Mouse (Mus musculus): ENCODE measurements at regions not wholly inside any gene's neighbourhood (a gene's known extent, or its start where the extent isn't known, plus 50 kb on each side); places are given as distances from the start of the nearest gene placed in this dataset.
"Not testable (repeated sequence)": the region's sequence is repeated elsewhere in the genome, so short reads cannot be mapped to it uniquely, and the experiment has no call there.

- peak; percentile 73 for DNase-seq
Measured at GRCm38 (mm10) chr16:30193294-30194261, 73.7 kb downstream of the Cpn2 start.

GRCm38 (mm10) chr16:30194836-30195235 is 72.5 kb downstream of the Cpn2 start:
- DNase-seq: no peak

GRCm38 (mm10) chr16:30195859-30196258 is 71.4 kb downstream of the Cpn2 start:
- DNase-seq: not testable (repeated sequence)

GRCm38 (mm10) chr16:30197351-30197750 is 69.9 kb downstream of the Cpn2 start:
- DNase-seq: peak; percentile 54

- DNase-seq: peak; percentile 53
Measured at GRCm38 (mm10) chr16:30199836-30200235, 67.5 kb downstream of the Cpn2 start.

- peak; percentile 56 for DNase-seq
Measured at GRCm38 (mm10) chr16:30204144-30204543, 63.2 kb downstream of the Cpn2 start.

GRCm38 (mm10) chr16:30205314-30205815 is 61.9 kb downstream of the Cpn2 start:
- DNase-seq: no peak

- no peak for DNase-seq
Measured at GRCm38 (mm10) chr16:30205816-30206356, 61.4 kb downstream of the Cpn2 start.
